Mouse (Mus musculus) stomach, embryonic 16.5 days (tissue): Measurements from ENCODE around the gene Tas2r144. TPM values are rescaled to one million over a fixed set of nuclear protein-coding genes. Genes with fewer than 3 reads are reported as not detected.

Experiments used
- ATAC-seq: fragments of 200-750 bp; cut with Nextera tagmentation; 2 replicates; pipeline ENCODE4 v1.8.0; 2017; ENCODE audit warnings: moderate number of reproducible peaks, moderate TSS enrichment; ENCODE audit not compliant: insufficient read depth, low FRiP score
- H3K27ac ChIP-seq: fragments of 300-500 bp; sonication (generic); 2 replicates; pipeline ENCODE4 v1.5.1; 2014; ENCODE audit warnings: low read length
- H3K27me3 ChIP-seq: fragments of 300-500 bp; sonication (generic); 2 replicates; pipeline ENCODE4 v1.6.1; 2014; ENCODE audit warnings: low read length, control low read depth, mixed read lengths; ENCODE audit not compliant: control insufficient read depth, insufficient read depth
- H3K36me3 ChIP-seq: fragments of 300-500 bp; sonication (generic); 2 replicates; pipeline ENCODE4 v1.6.1; 2014; ENCODE audit warnings: low read length; ENCODE audit not compliant: control insufficient read depth, insufficient read depth
- H3K4me1 ChIP-seq: fragments of 300-500 bp; sonication (generic); 2 replicates; pipeline ENCODE4 v1.6.1; 2014; ENCODE audit warnings: low read length, control low read depth, mixed read lengths; ENCODE audit not compliant: control insufficient read depth, insufficient read depth
- H3K4me2 ChIP-seq: fragments of 300-500 bp; sonication (generic); 2 replicates; pipeline ENCODE4 v1.6.1; 2014; ENCODE audit warnings: low read depth, low read length, mixed read lengths
- H3K4me3 ChIP-seq: fragments of 300-500 bp; sonication (generic); replicated peaks from 2 replicates; pipeline ENCODE4 v1.5.1; 2014; ENCODE audit warnings: mild to moderate bottlenecking, low read length
- H3K9ac ChIP-seq: fragments of 300-500 bp; sonication (generic); 2 replicates; pipeline ENCODE4 v1.6.1; 2014; ENCODE audit warnings: low read length
- H3K9me3 ChIP-seq: fragments of 300-500 bp; sonication (generic); replicated peaks from 2 replicates; pipeline ENCODE4 v1.6.1; 2016; ENCODE audit warnings: low read length, control low read depth; ENCODE audit not compliant: control insufficient read depth
- WGBS: fragments of 180-500 bp; shearing (Covaris S2); extraction: QIAGEN DNeasy Blood & Tissue Kit; methylation state at CpG from one replicate; pipeline ENCODE4 v1.1.7; 2014; 5-methylcytosine and 5-hydroxymethylcytosine counted together
- polyA plus RNA-seq: library from polyadenylated mRNA; unstranded; fragments of >200 nt; fragmentation: Nextera tagmentation; extraction: Ambion mirVana; gene quantifications from 2 replicates; pipeline ENCODE4 v1.2.1, GENCODE M21; 2015

Gene Tas2r144
- polyA plus RNA-seq, 1 experiment from 2014 or later, result not detected

- H3K4me1 ChIP-seq, result peaks cover 3% of the 10 kb centered on the region; the same call in 1 of the 2 replicates
- no peak overlapping the region for H3K4me2 ChIP-seq
- no peak for ATAC-seq
- no peaks in the 10 kb centered on the region for H3K9me3 ChIP-seq
- no peaks in the 10 kb centered on the region for H3K36me3 ChIP-seq
- no peak overlapping the region for H3K4me3 ChIP-seq
- H3K9ac ChIP-seq, result no peak overlapping the region
- WGBS, result 36% methylated on average over 6 of the region's 6 CpGs
- H3K27ac ChIP-seq, result peak overlapping the region; percentile 58; the same call in 1 of the 2 replicates
- H3K27me3 ChIP-seq, result no peaks in the 10 kb centered on the region
Measured at GRCm38 (mm10) chr6:42260430-42260829, 45.3 kb downstream of the Tas2r144 start.

GRCm38 (mm10) chr6:42261524-42262170, 46.5 kb downstream of the Tas2r144 start, which contains the start of gene Tmem139:
TSS of gene Tmem139 (plus strand) at chr6:42261970.
- Histone ChIP-seq H3K9me3 (no peaks in the 10 kb centered on the region), H3K4me2 (peak within 1 kb of the TSS; percentile 42), H3K9ac (0 out of 2 replicates have a peak within 1 kb of the TSS, but pooled peaks have one; percentile 27), H3K4me1 (peaks cover 8% of the 10 kb centered on the region; the same call in 1 of the 2 replicates), H3K4me3 (peak within 1 kb of the TSS; percentile 21), H3K36me3 (no peaks in the 10 kb centered on the region), H3K27ac (peak within 1 kb of the TSS; percentile 58), H3K27me3 (no peaks in the 10 kb centered on the region)
- 13% methylated on average over 20 of the region's 20 CpGs for WGBS
- peak; percentile 10; the same call in 1 of the 2 replicates for ATAC-seq

- H3K27ac ChIP-seq, result peak within 1 kb of the TSS; percentile 95
- peaks cover 1% of the 10 kb centered on the region; the same call in 1 of the 2 replicates for H3K36me3 ChIP-seq
- peak within 1 kb of the TSS; percentile 79 for H3K4me3 ChIP-seq
- no peaks in the 10 kb centered on the region for H3K9me3 ChIP-seq
- H3K4me1 ChIP-seq, result peaks cover 14% of the 10 kb centered on the region; the same call in 1 of the 2 replicates
- WGBS, result under 1% methylated on average over 51 of the region's 51 CpGs
- ATAC-seq, result peak; percentile 99
- peak within 1 kb of the TSS; percentile 93 for H3K4me2 ChIP-seq
- no peaks in the 10 kb centered on the region for H3K27me3 ChIP-seq
- H3K9ac ChIP-seq, result peak within 1 kb of the TSS; percentile 95
Measured at GRCm38 (mm10) chr6:42264626-42265312, 49.6 kb downstream of the Tas2r144 start, which contains the start of gene Casp2. TSS of gene Casp2 (plus strand) at chr6:42264985.

Other genes starting within 250 kb of the Tas2r144 start
- gene Sval3, start 247.2 kb upstream of the Tas2r144 start, polyA plus RNA-seq, result not detected in 2 replicates
- not detected in 2 replicates for gene Sva, start 176.9 kb upstream of the Tas2r144 start, polyA plus RNA-seq
- not detected in 2 replicates for gene Tas2r139, start 74.4 kb upstream of the Tas2r144 start, polyA plus RNA-seq
- 22.8 and 23.8 TPM in 2 replicates for gene Gstk1, start 30.6 kb downstream of the Tas2r144 start, polyA plus RNA-seq
- 6.3 and 8.6 TPM in 2 replicates for gene Tmem139, start 46.6 kb downstream of the Tas2r144 start, polyA plus RNA-seq
- 47.2 and 58.2 TPM in 2 replicates for gene Casp2, start 49.7 kb downstream of the Tas2r144 start, polyA plus RNA-seq
- gene Clcn1, start 71.4 kb downstream of the Tas2r144 start, polyA plus RNA-seq, result 0.10 and 0.18 TPM in 2 replicates
- gene Fam131b, start 109.3 kb downstream of the Tas2r144 start, polyA plus RNA-seq, result 0.29 and 0.32 TPM in 2 replicates
- 99.0 and 107 TPM in 2 replicates for gene Zyx, start 134.3 kb downstream of the Tas2r144 start, polyA plus RNA-seq
- gene Epha1, start 157.9 kb downstream of the Tas2r144 start, polyA plus RNA-seq, result 25.5 and 31.3 TPM in 2 replicates
- not detected in 2 replicates for gene Tas2r143, start 184.9 kb downstream of the Tas2r144 start, polyA plus RNA-seq
- gene Tas2r135, start 190.1 kb downstream of the Tas2r144 start, polyA plus RNA-seq, result not detected in 2 replicates
- not detected in 2 replicates for gene Tas2r126, start 219.2 kb downstream of the Tas2r144 start, polyA plus RNA-seq
- not detected in 2 replicates for gene Olfr458, start 249.9 kb downstream of the Tas2r144 start, polyA plus RNA-seq